Mouse (Mus musculus): ENCODE data around the gene Fam198a.

DNA sequence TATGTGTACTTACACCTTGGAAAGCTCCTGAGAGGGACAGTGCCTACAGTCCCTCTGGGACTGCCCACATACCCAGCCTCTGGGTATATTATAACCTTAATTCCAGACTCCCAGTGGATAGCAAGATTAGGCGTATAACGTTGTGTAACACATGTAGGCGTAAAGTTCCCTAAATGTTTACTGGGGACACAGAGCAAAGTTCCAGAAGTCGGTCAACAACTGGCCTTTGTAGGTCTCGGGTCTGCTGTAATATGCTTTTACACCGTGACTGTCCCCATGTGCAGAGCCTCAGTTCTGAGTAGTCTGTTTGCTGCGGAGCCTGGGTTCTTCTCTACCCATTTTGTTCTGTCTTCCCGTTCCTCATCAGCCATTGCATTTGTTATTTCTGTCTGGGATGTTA is 27.3 kb upstream of the Fam198a start:
- TF ChIP-seq GATA1 (IDR thresholded peaks at IDR 0.05; ENCODE audit: low read length) (no peak), TAL1 (IDR thresholded peaks at IDR 0.05; ENCODE audit: low read length) (no peak)

Measured in erythroblast, embryonic 14.5 days (primary cell).